Mouse (Mus musculus) stomach, embryonic 15.5 days (tissue): ENCODE measurements around the gene Reg3d. TPM values are rescaled to one million over a fixed set of nuclear protein-coding genes. Genes with fewer than 3 reads are reported as not detected.

Source experiments
- ATAC-seq: fragments of 200-750 bp; cut with Nextera tagmentation; 2 replicates; pipeline ENCODE4 v1.8.0; 2017; ENCODE audit warnings: low read depth, moderate number of reproducible peaks, moderate TSS enrichment; ENCODE audit not compliant: insufficient read depth, low FRiP score
- H3K27ac ChIP-seq: fragments of 300-500 bp; sonication (generic); 2 replicates; pipeline ENCODE4 v1.5.1; 2015; ENCODE audit warnings: mild to moderate bottlenecking, inconsistent platforms
- H3K27me3 ChIP-seq: fragments of 300-500 bp; sonication (generic); replicated peaks from 2 replicates; pipeline ENCODE4 v1.6.1; 2015; ENCODE audit warnings: inconsistent platforms
- H3K36me3 ChIP-seq: fragments of 300-500 bp; sonication (generic); 2 replicates; pipeline ENCODE4 v1.6.1; 2015; ENCODE audit warnings: inconsistent platforms
- H3K4me1 ChIP-seq: fragments of 300-500 bp; sonication (generic); 2 replicates; pipeline ENCODE4 v1.6.1; 2015; ENCODE audit warnings: inconsistent platforms
- H3K4me2 ChIP-seq: fragments of 300-500 bp; sonication (generic); 2 replicates; pipeline ENCODE4 v1.6.1; 2015; ENCODE audit warnings: mild to moderate bottlenecking, inconsistent platforms
- H3K4me3 ChIP-seq: fragments of 300-500 bp; sonication (generic); replicated peaks from 2 replicates; pipeline ENCODE4 v1.5.1; 2015; ENCODE audit warnings: inconsistent platforms
- H3K9ac ChIP-seq: fragments of 300-500 bp; sonication (generic); 2 replicates; pipeline ENCODE4 v1.6.1; 2015; ENCODE audit warnings: inconsistent platforms
- H3K9me3 ChIP-seq: fragments of 300-500 bp; sonication (generic); 2 replicates; pipeline ENCODE4 v1.6.1; 2016; ENCODE audit warnings: inconsistent platforms
- polyA plus RNA-seq: library from polyadenylated mRNA; unstranded; fragments of >200 nt; fragmentation: Nextera tagmentation; extraction: Ambion mirVana; gene quantifications from 2 replicates; pipeline ENCODE4 v1.2.1, GENCODE M21; 2015

Gene Reg3d
- polyA plus RNA-seq, 1 experiment from 2014 or later, result 1.6 TPM

- no peak for ATAC-seq
- Histone ChIP-seq H3K4me1 (no peaks in the 10 kb centered on the region), H3K4me2 (no peak overlapping the region), H3K27me3 (no peaks in the 10 kb centered on the region), H3K36me3 (no peaks in the 10 kb centered on the region), H3K9ac (no peak overlapping the region), H3K4me3 (no peak overlapping the region), H3K27ac (no peak overlapping the region), H3K9me3 (no peaks in the 10 kb centered on the region)
Measured at GRCm38 (mm10) chr6:78327798-78328197, 50.9 kb downstream of the Reg3d start.

Other genes starting within 250 kb of the Reg3d start
- 3.1 and 7.6 TPM in 2 replicates for gene Reg3b, start 8.2 kb downstream of the Reg3d start, polyA plus RNA-seq
- gene Reg3a, start 1.8 kb upstream of the Reg3d start, polyA plus RNA-seq, result not detected in 2 replicates
- gene Reg2, start 16.8 kb upstream of the Reg3d start, polyA plus RNA-seq, result not detected in 2 replicates
- 82.2 and 87.5 TPM in 2 replicates for gene Reg1, start 43.8 kb upstream of the Reg3d start, polyA plus RNA-seq
- gene Reg3g, start 90.0 kb upstream of the Reg3d start, polyA plus RNA-seq, result 1.5 and 2.8 TPM in 2 replicates